Mouse (Mus musculus): ENCODE results near the gene Crybb2.

- TF ChIP-seq CTCF (conservative IDR thresholded peaks at IDR 0.05; ENCODE audit: low read length): no peak
- TF ChIP-seq NANOG (IDR thresholded peaks at IDR 0.05; ENCODE audit: borderline replicate concordance, low read length): no peak
- TF ChIP-seq POU5F1 (IDR thresholded peaks at IDR 0.05; ENCODE audit: borderline replicate concordance, low read length): no peak
Measured at GRCm38 (mm10) chr5:113035094-113036047, 34.5 kb downstream of the Crybb2 start.
